Mouse (Mus musculus) kidney, postnatal 0 days (tissue): Measurements from ENCODE around the gene Clec4g. TPM values are rescaled to one million over a fixed set of nuclear protein-coding genes. Genes with fewer than 3 reads are reported as not detected.
"Not testable (repeated sequence)": the region's sequence is repeated elsewhere in the genome, so short reads cannot be mapped to it uniquely, and the experiment has no call there.

Experiments used
- ATAC-seq: fragments of 200-750 bp; cut with Nextera tagmentation; replicated peaks from 2 replicates; pipeline ENCODE4 v1.8.0; 2017; ENCODE audit warnings: low read depth, moderate number of reproducible peaks, moderate TSS enrichment, moderate library complexity; ENCODE audit not compliant: low FRiP score
- DNase-seq: peaks from one replicate; pipeline ENCODE4 v3.0.0-alpha.2; 2016; ENCODE audit warnings: low spot score
- H3K27ac ChIP-seq: fragments of 300-500 bp; sonication (generic); 2 replicates; pipeline ENCODE4 v1.5.1; 2014; ENCODE audit warnings: mild to moderate bottlenecking
- H3K27me3 ChIP-seq: fragments of 300-500 bp; sonication (generic); 2 replicates; pipeline ENCODE4 v1.6.1; 2014; ENCODE audit warnings: low read length, mixed read lengths; ENCODE audit not compliant: insufficient read depth
- H3K36me3 ChIP-seq: fragments of 300-500 bp; sonication (generic); 2 replicates; pipeline ENCODE4 v1.6.1; 2014; ENCODE audit warnings: low read length, mixed read lengths; ENCODE audit not compliant: insufficient read depth
- H3K4me1 ChIP-seq: fragments of 300-500 bp; sonication (generic); replicated peaks from 2 replicates; pipeline ENCODE4 v1.6.1; 2014; ENCODE audit warnings: antibody characterized with exemption, low read length, mixed read lengths; ENCODE audit not compliant: insufficient read depth
- H3K4me2 ChIP-seq: fragments of 300-500 bp; sonication (generic); 2 replicates; pipeline ENCODE4 v1.6.1; 2014; ENCODE audit warnings: mild to moderate bottlenecking, low read length, moderate library complexity, mixed read lengths
- H3K4me3 ChIP-seq: fragments of 300-500 bp; sonication (generic); replicated peaks from 2 replicates; pipeline ENCODE4 v1.5.1; 2014; ENCODE audit warnings: low read depth, low read length
- H3K9ac ChIP-seq: fragments of 300-500 bp; sonication (generic); 2 replicates; pipeline ENCODE4 v1.6.1; 2014; ENCODE audit warnings: low read depth, low read length
- H3K9me3 ChIP-seq: fragments of 300-500 bp; sonication (generic); replicated peaks from 2 replicates; pipeline ENCODE4 v1.6.1; 2016; ENCODE audit warnings: low read length, inconsistent platforms, mixed read lengths
- CTCF ChIP-seq: IDR thresholded peaks from 2 replicates; pipeline ENCODE4 v1.5.1; 2016; ENCODE audit warnings: antibody characterized with exemption, low read depth, mild to moderate bottlenecking, moderate library complexity
- WGBS: fragments of 180-500 bp; shearing (Covaris S2); extraction: QIAGEN DNeasy Blood & Tissue Kit; methylation state at CpG from one replicate; pipeline ENCODE4 v1.1.7; 2014; 5-methylcytosine and 5-hydroxymethylcytosine counted together
- polyA plus RNA-seq: library from polyadenylated mRNA; unstranded; fragments of >200 nt; fragmentation: Nextera tagmentation; extraction: Ambion mirVana; gene quantifications from 2 replicates; pipeline ENCODE4 v1.2.1, GENCODE M21; 2015

The Clec4g gene
- polyA plus RNA-seq, result 0.18 and 0.34 TPM in 2 replicates

- H3K9me3 ChIP-seq, result no peaks in the 10 kb centered on the region
- no peaks in the 10 kb centered on the region for H3K36me3 ChIP-seq
- no peak within 1 kb of the TSS for H3K9ac ChIP-seq
- no peaks in the 10 kb centered on the region for H3K27me3 ChIP-seq
- 66% methylated on average over 5 of the region's 5 CpGs for WGBS
- no peak for DNase-seq
- no peak for TF ChIP-seq CTCF
- no peak within 1 kb of the TSS for H3K4me3 ChIP-seq
- no peaks in the 10 kb centered on the region for H3K4me1 ChIP-seq
- no peak for ATAC-seq
- H3K4me2 ChIP-seq, result no peak within 1 kb of the TSS
- H3K27ac ChIP-seq, result no peak within 1 kb of the TSS
Observed at GRCm38 (mm10) chr8:3720551-3720950, at the start of gene Clec4g. TSS of gene Clec4g (minus strand) at chr8:3720651.

- 85% methylated on average over 5 of the region's 5 CpGs for WGBS
- not testable (repeated sequence) for H3K9ac ChIP-seq, H3K4me1 ChIP-seq, ATAC-seq, H3K4me2 ChIP-seq, H3K4me3 ChIP-seq, H3K36me3 ChIP-seq, DNase-seq, H3K27ac ChIP-seq, H3K27me3 ChIP-seq, H3K9me3 ChIP-seq
Observed at GRCm38 (mm10) chr8:3768641-3769040, 48.2 kb upstream of the Clec4g start.

GRCm38 (mm10) chr8:3754261-3754850 lies 33.9 kb upstream of the Clec4g start:
- H3K9ac ChIP-seq, result no peak overlapping the region
- no peak overlapping the region for H3K4me2 ChIP-seq
- no peaks in the 10 kb centered on the region for H3K9me3 ChIP-seq
- DNase-seq (peak; percentile 94), ATAC-seq (peak; percentile 100)
- H3K27me3 ChIP-seq, result no peaks in the 10 kb centered on the region
- WGBS, result 66% methylated on average over 18 of the region's 18 CpGs
- H3K4me3 ChIP-seq, result no peak overlapping the region
- H3K4me1 ChIP-seq, result no peaks in the 10 kb centered on the region
- H3K36me3 ChIP-seq, result no peaks in the 10 kb centered on the region
- no peak for TF ChIP-seq CTCF
- H3K27ac ChIP-seq, result no peak overlapping the region

DNA sequence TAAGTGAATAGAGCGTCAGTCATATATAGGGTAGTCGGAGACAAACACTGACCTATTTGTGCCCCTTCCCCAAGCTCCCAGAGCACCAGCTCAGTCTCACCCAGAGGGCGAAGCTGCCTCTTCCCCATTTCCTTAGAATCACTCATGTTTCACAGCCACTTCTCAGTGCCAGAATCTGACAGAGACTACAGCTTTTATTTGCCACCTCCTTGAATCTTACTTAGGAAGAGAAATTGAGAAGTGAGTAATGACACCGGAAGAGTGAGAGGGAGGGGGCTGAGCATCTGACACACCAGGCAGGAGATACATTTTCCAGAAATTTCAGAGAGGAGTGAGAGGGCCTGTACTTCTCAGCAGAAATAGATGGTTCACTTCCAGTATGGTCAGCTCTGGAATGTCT lies 28.3 kb upstream of the Clec4g start, which contains the start of gene Cd209a:
Gene Cd209a (minus strand): TSS at position 224 of the 400 bp plus-strand sequence.
- H3K36me3 ChIP-seq, result no peaks in the 10 kb centered on the region
- H3K4me2 ChIP-seq, result no peak within 1 kb of the TSS
- TF ChIP-seq CTCF, result no peak
- no peaks in the 10 kb centered on the region for H3K27me3 ChIP-seq
- no peak for DNase-seq
- H3K9ac ChIP-seq, result no peak within 1 kb of the TSS
- H3K9me3 ChIP-seq, result no peaks in the 10 kb centered on the region
- no peaks in the 10 kb centered on the region for H3K4me1 ChIP-seq
- no peak within 1 kb of the TSS for H3K4me3 ChIP-seq
- no peak within 1 kb of the TSS for H3K27ac ChIP-seq
- WGBS, result 83% methylated on average over 4 of the region's 4 CpGs
- ATAC-seq, result no peak

- no peak for TF ChIP-seq CTCF
- DNase-seq (no peak), ATAC-seq (no peak)
- Histone ChIP-seq H3K9me3 (no peaks in the 10 kb centered on the region), H3K4me3 (no peak overlapping the region), H3K27ac (no peak overlapping the region), H3K9ac (no peak overlapping the region), H3K4me1 (no peaks in the 10 kb centered on the region), H3K36me3 (no peaks in the 10 kb centered on the region), H3K4me2 (no peak overlapping the region), H3K27me3 (no peaks in the 10 kb centered on the region)
- WGBS, result 89% methylated on average over 2 of the region's 2 CpGs
Observed at GRCm38 (mm10) chr8:3736947-3737346, 16.5 kb upstream of the Clec4g start.

DNA sequence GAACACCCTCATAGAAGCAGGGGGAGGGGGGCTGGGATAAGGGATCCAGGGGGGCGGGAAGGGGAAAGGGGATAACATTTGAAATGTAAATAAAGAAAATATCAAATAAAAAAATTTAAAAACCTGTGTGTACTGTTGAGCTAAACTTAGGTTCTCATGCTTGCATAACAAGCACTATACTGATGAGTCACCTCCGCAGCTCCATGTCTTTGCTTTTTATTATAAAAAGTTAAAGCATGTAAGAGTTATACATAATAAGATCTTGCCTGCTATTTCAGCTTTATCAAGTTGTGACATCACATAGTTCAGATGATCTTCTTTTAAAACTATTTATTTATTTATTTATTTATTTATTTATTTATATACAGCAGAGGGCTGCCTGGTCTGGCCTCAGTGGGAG lies 15.1 kb upstream of the Clec4g start:
- no peak for TF ChIP-seq CTCF
- no peak for ATAC-seq
- Histone ChIP-seq H3K4me1 (no peaks in the 10 kb centered on the region), H3K9me3 (no peaks in the 10 kb centered on the region), H3K4me3 (no peak overlapping the region), H3K4me2 (no peak overlapping the region), H3K27me3 (no peaks in the 10 kb centered on the region), H3K36me3 (no peaks in the 10 kb centered on the region), H3K27ac (no peak overlapping the region), H3K9ac (no peak overlapping the region)
- no peak for DNase-seq
- 92% methylated on average over 2 of the region's 2 CpGs for WGBS

GRCm38 (mm10) chr8:3734084-3734483 lies 13.6 kb upstream of the Clec4g start:
- Histone ChIP-seq H3K4me2 (no peak overlapping the region), H3K27me3 (no peaks in the 10 kb centered on the region), H3K36me3 (no peaks in the 10 kb centered on the region), H3K4me1 (no peaks in the 10 kb centered on the region), H3K4me3 (no peak overlapping the region), H3K27ac (no peak overlapping the region), H3K9ac (no peak overlapping the region), H3K9me3 (no peaks in the 10 kb centered on the region)
- WGBS, result 41% methylated on average over 1 of the region's 1 CpGs
- ATAC-seq (no peak), DNase-seq (no peak)
- TF ChIP-seq CTCF, result no peak
